Mouse (Mus musculus) adrenal gland, postnatal 14 days (tissue): ENCODE measurements around the gene Lingo4. TPM values are rescaled to one million over a fixed set of nuclear protein-coding genes. Genes with fewer than 3 reads are reported as not detected.

ENCODE experiments used
- DNase-seq: peaks from one replicate; pipeline ENCODE4 v3.0.0; 2021; ENCODE audit warnings: mixed read lengths
- long read RNA-seq, 2 experiments: library from polyadenylated mRNA; stranded (forward); transcript quantifications; one replicate each; pipeline ENCODE4 v2.0.0; 2021
- total RNA-seq: library from RNA; stranded (reverse); gene quantifications from 2 replicates; pipeline ENCODE4 v1.2.3, GENCODE M21; 2021

Gene Lingo4
- 0.44 and 0.83 TPM in 2 replicates for total RNA-seq
- long read RNA-seq, experiment 1: 0 reads
- long read RNA-seq, experiment 2: 0 reads

DNA sequence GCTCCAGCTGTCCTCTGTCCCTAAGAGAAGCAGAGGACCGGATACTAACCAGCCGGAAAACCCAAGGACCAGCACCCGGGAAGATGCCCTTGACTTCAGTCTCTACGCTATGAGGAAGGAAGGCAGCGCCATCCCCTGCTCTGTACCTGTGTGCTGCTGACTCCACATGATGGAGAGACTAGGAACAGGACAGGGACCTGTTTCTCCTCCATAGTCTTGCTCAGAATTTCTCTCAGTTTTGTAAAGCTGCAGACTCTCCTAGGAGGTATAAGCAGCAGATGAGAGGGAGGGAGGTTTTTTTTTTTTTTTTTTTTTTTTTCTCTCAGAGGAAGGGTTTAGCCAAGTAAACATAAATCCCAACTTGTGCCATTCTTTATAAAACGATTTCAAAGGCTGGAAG is at the start of gene Lingo4:
Lingo4 (plus strand) TSS at position 301 of the 400 bp plus-strand sequence.
- DNase-seq: no peak

GRCm38 (mm10) chr3:94360812-94361211 is 37.5 kb upstream of the Lingo4 start:
- peak; percentile 56 for DNase-seq

- no peak for DNase-seq
Measured at GRCm38 (mm10) chr3:94362138-94362537, 36.2 kb upstream of the Lingo4 start, which contains the start of gene C2cd4d. Gene C2cd4d, plus strand, starts transcription at chr3:94362438.

GRCm38 (mm10) chr3:94363291-94364153 is 34.8 kb upstream of the Lingo4 start:
- DNase-seq: peak; percentile 81

DNA sequence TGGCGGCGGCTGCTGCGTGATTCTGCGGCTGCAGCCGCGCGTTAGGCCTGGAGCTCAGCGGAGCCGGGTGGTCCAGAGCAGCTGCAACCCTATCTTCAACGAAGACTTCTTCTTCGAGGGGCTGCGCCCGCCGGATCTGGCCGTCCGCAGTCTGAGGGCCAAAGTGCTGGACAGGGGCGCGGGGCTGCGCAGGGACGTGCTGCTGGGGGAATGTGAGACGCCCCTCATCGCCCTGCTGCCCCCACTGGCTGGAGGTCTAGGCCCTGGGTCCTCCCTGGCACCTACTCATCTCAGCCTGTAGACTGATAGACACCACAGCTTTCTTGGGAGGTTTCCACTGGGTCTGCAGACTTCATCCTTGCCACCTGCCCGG is 34.2 kb upstream of the Lingo4 start:
- no peak for DNase-seq

DNA sequence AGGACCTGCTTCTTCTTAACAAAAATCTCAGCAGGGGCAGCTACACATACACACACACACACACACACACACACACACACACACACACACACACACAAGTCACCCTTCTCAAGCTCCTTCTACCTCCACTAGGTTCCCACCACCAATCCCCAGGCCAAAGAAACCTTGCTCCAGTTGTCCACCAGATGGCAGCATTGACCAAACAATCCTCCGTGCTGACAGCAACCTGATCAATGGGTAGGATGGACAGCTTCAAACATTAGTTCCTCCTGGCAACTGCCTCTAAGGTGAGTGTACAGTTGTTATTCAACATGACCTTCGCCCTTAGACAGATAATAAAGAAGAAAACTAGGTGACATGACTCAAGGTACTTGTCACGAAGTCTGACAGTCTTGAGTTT is 31.6 kb upstream of the Lingo4 start:
- peak; percentile 87 for DNase-seq

DNA sequence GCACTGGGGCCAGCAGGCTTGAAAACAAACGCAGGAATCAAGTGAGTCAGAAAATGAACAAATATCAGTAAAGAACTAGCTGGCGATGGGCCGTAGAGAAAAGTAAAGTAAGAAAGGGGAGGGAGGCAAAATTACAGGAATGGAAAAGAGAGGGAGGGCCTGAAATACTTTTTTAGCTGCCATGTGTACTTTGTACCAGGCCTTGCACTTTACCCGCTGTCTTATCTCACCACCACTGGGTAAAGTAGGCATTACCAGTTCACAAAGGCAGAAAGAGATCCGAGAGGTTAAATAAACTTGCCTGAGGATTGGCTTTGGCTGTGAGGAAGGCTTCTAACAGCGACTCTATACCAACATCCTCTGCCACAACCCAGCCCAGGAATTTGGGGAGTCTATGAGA is 30.8 kb upstream of the Lingo4 start:
- DNase-seq: no peak

- DNase-seq: no peak
Measured at GRCm38 (mm10) chr3:94368631-94369030, 29.7 kb upstream of the Lingo4 start.

- DNase-seq: peak; percentile 51
Measured at GRCm38 (mm10) chr3:94369709-94370108, 28.6 kb upstream of the Lingo4 start.

GRCm38 (mm10) chr3:94371637-94372036 is 26.7 kb upstream of the Lingo4 start:
- DNase-seq: peak; percentile 97

GRCm38 (mm10) chr3:94372038-94372437 is 26.3 kb upstream of the Lingo4 start:
- no peak for DNase-seq

DNA sequence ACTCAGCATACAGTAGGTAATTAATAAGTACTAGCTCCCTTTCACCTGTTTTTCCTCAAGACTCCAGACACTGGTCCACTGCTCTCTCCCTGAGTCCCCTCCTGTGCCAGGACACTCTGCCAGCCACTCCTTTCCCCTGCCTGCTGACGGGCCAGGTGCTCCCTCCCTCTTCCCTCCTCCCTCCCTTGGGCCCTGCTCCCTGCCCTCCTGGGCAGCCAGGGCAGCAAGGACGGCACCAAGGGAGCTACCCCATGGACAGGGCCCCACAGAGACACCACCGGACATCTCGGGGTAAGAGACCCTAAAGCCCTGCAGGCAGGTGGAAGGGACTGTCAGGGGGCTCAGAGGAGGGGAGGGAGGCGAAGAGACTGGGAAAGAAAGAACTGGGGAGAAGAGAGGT is 25.7 kb upstream of the Lingo4 start, which contains the start of gene Rorc:
Rorc (plus strand) TSS at position 154 of the 400 bp plus-strand sequence.
- peak; percentile 86 for DNase-seq

DNA sequence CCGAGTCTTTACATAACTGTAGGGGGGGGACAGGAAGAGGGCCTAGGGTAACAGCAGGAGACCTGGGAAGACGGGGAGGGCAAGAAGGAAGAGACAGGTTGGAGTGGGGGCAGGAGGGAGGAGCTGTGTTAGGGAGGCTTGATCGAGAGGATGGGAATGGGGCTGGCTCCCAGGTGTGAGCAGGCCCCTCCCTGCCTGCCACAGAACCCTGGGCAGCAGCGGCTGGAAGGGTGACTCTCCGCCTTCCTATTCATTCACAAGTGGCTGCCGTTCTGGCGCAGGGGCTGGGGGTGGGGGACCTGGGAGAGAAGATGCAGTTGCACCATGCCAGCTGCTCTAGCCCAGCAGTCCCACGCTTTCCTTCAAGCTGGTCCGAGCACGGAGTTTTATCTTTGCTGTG is 25.2 kb upstream of the Lingo4 start:
- DNase-seq: peak; percentile 39

GRCm38 (mm10) chr3:94373597-94374011 is 24.7 kb upstream of the Lingo4 start:
- peak; percentile 81 for DNase-seq

- DNase-seq: no peak
Measured at GRCm38 (mm10) chr3:94374636-94375035, 23.7 kb upstream of the Lingo4 start.

- peak; percentile 23 for DNase-seq
Measured at GRCm38 (mm10) chr3:94375146-94375545, 23.2 kb upstream of the Lingo4 start.

DNA sequence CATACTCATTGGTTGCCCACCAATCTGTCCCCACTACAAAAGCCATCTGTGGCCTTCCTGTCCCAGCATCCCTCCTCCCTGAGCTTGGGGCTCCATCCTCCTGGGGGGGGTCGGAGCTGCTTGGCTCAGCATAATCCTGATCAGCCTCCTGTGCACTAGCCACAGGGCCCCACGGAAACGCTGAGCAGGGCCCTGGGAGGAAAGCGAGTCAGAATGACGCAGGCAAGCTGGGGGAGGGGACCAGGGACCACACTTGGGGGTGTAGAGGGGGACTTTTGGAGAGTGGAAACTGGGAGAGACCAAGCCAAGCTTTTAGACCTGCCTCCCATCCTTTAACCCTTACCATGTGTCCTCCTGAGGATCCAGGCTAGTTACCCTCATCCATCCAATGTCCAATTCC is 22.5 kb upstream of the Lingo4 start:
- no peak for DNase-seq

- DNase-seq: no peak
Measured at GRCm38 (mm10) chr3:94377028-94377923, 21.0 kb upstream of the Lingo4 start.

- no peak for DNase-seq
Measured at GRCm38 (mm10) chr3:94379831-94380510, 18.3 kb upstream of the Lingo4 start.

GRCm38 (mm10) chr3:94382308-94382707 is 16.0 kb upstream of the Lingo4 start:
- DNase-seq: no peak

DNA sequence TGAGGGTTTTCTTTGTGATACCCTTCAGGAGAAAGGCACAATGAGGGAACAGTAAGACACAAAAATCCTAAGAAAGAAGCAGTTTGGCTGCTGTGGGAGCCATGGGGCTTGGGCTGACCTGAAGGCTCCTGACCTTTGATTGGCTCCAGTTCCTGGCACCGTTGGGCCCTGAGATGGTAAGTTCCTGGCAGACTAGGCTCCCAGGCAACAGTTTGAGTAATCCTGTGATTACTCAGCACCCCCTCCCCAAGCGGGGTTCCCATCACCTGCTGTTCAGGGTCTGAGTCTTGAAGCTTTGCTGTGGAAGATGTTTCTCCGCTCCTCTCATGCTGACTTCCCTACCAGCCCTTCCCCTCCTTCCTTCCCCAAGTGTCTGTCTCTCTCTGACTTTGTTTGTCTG is 14.8 kb upstream of the Lingo4 start:
- DNase-seq: peak; percentile 43

GRCm38 (mm10) chr3:94386671-94387070 is 11.6 kb upstream of the Lingo4 start:
- DNase-seq: no peak
